Mouse (Mus musculus) skeletal muscle tissue, postnatal 0 days (tissue): ENCODE results near the gene Mtmr10. TPM values are rescaled to one million over a fixed set of nuclear protein-coding genes. Genes with fewer than 3 reads are reported as not detected.

Source experiments
- microRNA-seq, 2 experiments: library from miRNA; unstranded; fragments of <30 nt; microRNA quantifications; one replicate each; pipeline ENCODE4; 2016
- polyA plus RNA-seq: library from polyadenylated mRNA; unstranded; fragments of >200 nt; fragmentation: Nextera tagmentation; extraction: Ambion mirVana; gene quantifications from 2 replicates; pipeline ENCODE4 v1.2.1, GENCODE M21; 2015

The Mtmr10 gene
- 7.1 and 7.2 TPM in 2 replicates for polyA plus RNA-seq

DNA sequence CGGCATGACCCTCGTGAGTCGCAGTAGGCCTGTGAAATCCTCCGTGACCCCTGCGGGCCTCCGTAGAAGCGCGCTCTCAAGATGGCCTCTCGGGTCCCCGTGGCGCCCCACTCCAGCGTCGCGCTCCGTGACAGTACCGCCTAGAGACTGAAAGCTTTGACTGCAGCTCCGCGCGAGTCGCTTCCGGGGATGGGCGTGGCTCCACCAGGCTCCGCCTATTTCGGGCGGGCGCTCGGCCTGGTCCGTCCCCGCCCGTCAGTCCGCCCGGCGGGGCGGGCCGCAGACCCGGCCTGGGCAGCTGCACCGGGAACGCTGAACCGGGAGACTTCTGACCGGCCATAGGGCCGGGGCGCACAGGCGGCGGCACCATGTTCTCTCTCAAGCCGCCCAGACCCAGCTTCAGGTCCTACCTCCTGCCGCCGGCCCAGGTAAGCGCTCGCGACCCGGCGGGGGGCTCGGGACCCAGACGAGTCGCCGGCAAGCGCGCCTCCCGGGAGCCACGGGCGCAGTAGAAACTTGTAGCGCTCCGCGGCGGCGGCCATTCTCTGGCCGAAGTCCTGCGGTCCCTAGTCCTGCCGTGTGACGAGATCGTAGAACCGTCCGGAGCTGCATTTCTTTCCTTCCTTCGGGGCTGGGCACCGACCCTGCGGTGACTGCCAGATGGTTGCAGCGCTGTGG lies at the start of gene Mtmr10:
TSS of gene Mtmr10 (plus strand) at position 240 of the 678 bp plus-strand sequence.

GRCm38 (mm10) chr7:64373830-64374562 lies 86.5 kb downstream of the Mtmr10 start, which contains the start of gene Fan1:
TSS of gene Fan1 (minus strand) at chr7:64374095.

Small RNA genes within 50 kb of the gene (microRNA-seq; reads per million reads assigned to microRNA genes)
- 0 reads per million in 2 experiments for gene Mir6416

Other genes with a start within 250 kb of the Mtmr10 start
- gene Trpm1, start 133.8 kb upstream of the Mtmr10 start, polyA plus RNA-seq: 0.10 TPM in 2 replicates
- 3.2 and 4.8 TPM in 2 replicates for gene Fan1, start 86.4 kb downstream of the Mtmr10 start, polyA plus RNA-seq
- 19.3 and 20.7 TPM in 2 replicates for gene Mphosph10, start 104.6 kb downstream of the Mtmr10 start, polyA plus RNA-seq
- gene Mcee, start 105.0 kb downstream of the Mtmr10 start, polyA plus RNA-seq: 87.3 and 99.0 TPM in 2 replicates
- 0.44 and 1.2 TPM in 2 replicates for gene Apba2, start 214.1 kb downstream of the Mtmr10 start, polyA plus RNA-seq